Mouse (Mus musculus): ENCODE results near the gene Sapcd1.
A peak's percentile ranks its signal among the peaks of the same experiment; 100 is the strongest.

- TF ChIP-seq CTCF (IDR thresholded peaks at IDR 0.05; ENCODE audit: low read depth) (peak; percentile 82), EP300 (IDR thresholded peaks at IDR 0.05; ENCODE audit: low read depth) (no peak)
Observed at GRCm38 (mm10) chr17:34980655-34981054, 47.2 kb downstream of the Sapcd1 start.

Measured in liver, postnatal 0 days (tissue).